ENCODE assay signal across 14 mouse cellular contexts in genomic region chr16:13536404-13536803, GRCm38 (mm10).
"Had no signal": no experiment of that assay in that cellular context is flagged by ENCODE, and none has a peak within 500 bp of the region (broad histone marks: within the 10 kb centered on the region; RNA-seq: fewer than 3 reads in every experiment).

No protein-coding gene starts in this region.

- H3K9ac ChIP-seq: limb, embryonic 13.5 days; liver, embryonic 12.5 days; liver, embryonic 15.5 days had no signal

- H3K4me3 ChIP-seq: limb, embryonic 10.5 days; limb, embryonic 13.5 days; liver, embryonic 12.5 days; liver, embryonic 15.5 days had no signal

- H3K27me3 ChIP-seq: limb, embryonic 13.5 days; liver, embryonic 12.5 days; liver, embryonic 15.5 days had no signal

- H3K27ac ChIP-seq: kidney, postnatal 0 days; limb, embryonic 10.5 days; limb, embryonic 13.5 days; liver, embryonic 12.5 days; liver, embryonic 15.5 days had no signal

- H3K9me3 ChIP-seq: limb, embryonic 10.5 days; limb, embryonic 13.5 days; liver, embryonic 12.5 days; liver, embryonic 15.5 days had no signal

- DNase-seq: kidney, adult 18-20 months; kidney, postnatal 36 days; liver; midbrain, embryonic 14.5 days; thymus, adult 18-20 months; thymus, postnatal 4 days had no signal

- ATAC-seq: inflammation-experienced regulatory T-cells, adult 6 months; intestine, embryonic 16.5 days; liver, embryonic 12.5 days had no signal

- H3K4me1 ChIP-seq: liver, embryonic 15.5 days had no signal

- H3K4me2 ChIP-seq: limb, embryonic 13.5 days; liver, embryonic 12.5 days; liver, embryonic 15.5 days; midbrain, embryonic 11.5 days had no signal
